Mouse (Mus musculus) mature B cell (primary cell): ENCODE results near the gene 6430548M08Rik.

Source experiments
- in situ Hi-C: fragments of 300-500 bp; cut with MboI; formaldehyde crosslinking; loops from 2 replicates; pipeline ENCODE4 v1.14.3; 2019

6430548M08Rik gene

GRCm38 (mm10) chr8:120143911-120144651, 30.1 kb downstream of the 6430548M08Rik start:
- in situ Hi-C loops, result no loop called here

- in situ Hi-C loops, result no loop called here
Observed at GRCm38 (mm10) chr8:120144652-120145301, 30.8 kb downstream of the 6430548M08Rik start.

DNA sequence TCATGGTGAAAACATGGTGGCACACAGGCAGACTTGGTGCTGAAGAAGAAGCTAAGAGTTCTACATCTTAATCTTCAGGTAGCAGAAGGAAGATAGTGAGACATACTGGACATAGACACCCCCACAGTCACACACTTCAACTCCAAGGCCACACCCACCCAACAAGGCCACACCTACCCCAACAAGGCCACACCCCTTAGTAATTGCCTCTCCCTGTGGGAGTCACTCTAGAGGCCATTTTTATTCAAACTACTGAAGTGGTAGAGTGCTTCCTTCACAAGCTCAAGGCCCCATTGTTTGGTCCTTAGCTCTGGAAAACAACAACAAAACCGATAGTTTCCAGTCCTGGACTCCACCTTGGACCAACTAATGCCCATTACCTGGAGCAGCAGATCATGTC, 32.1 kb downstream of the 6430548M08Rik start:
- in situ Hi-C loops, result no loop called here

DNA sequence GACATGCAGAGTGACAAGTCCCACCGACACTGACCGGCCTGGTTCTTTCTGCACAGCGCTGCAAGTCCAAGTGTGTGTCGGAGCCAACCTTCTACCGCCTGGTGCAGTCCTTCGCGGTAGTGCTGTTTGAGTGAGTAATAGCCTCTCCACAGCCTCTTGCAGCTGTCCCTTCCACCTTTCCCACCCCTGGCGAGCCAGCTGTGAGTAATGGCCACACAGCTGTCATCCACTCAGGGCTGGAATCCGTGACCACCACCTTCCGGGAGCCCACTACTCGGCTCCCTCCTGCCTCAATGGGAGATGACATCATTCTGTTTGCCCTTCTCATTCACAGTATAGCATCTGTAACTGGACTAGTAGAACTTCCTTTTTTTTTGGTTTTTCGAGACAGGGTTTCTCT, 36.1 kb downstream of the 6430548M08Rik start:
- in situ Hi-C loops, result no loop called here

DNA sequence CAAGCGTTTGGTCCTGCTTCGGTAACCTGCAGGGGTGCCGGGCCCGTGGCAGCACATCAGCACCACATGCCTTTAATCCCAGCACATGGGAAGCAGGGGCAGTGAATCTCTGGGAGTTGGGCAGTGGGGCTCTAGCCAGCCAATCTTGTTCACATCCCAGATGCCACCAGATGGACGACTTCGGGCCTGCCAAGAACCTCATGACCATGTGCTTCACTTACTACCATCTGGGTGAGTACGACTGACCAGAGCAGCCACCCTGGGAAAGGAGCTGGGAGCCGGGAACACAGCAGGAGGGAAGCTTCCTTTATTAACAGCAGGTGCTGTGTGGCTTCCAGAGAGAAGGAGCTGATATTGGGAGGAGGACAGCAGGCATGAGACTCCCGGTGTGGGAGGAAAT, 37.2 kb downstream of the 6430548M08Rik start:
- in situ Hi-C loops, result no loop called here

GRCm38 (mm10) chr8:120152636-120153035, 38.7 kb downstream of the 6430548M08Rik start:
- in situ Hi-C loops, result no loop called here

DNA sequence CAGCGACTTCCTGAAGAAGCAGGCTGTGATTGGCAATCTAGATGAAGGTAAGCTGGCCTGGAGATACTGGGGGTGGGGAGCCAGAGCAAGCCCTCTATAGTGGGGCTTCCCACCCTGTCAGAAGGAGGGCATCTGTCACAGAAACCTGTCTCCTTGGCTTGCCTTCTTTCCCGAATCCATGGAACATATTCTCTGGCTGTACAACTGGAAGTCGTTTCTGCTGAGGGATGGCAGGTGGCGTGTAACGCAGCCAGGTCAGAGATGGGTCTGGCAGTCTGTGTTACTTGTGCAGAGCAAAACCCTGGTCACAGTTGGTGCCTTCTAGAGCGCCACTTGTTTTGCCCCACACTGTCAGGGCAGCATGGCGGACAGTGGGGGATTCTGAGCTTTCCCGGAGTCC, 46.4 kb downstream of the 6430548M08Rik start:
- in situ Hi-C loops, result no loop called here

DNA sequence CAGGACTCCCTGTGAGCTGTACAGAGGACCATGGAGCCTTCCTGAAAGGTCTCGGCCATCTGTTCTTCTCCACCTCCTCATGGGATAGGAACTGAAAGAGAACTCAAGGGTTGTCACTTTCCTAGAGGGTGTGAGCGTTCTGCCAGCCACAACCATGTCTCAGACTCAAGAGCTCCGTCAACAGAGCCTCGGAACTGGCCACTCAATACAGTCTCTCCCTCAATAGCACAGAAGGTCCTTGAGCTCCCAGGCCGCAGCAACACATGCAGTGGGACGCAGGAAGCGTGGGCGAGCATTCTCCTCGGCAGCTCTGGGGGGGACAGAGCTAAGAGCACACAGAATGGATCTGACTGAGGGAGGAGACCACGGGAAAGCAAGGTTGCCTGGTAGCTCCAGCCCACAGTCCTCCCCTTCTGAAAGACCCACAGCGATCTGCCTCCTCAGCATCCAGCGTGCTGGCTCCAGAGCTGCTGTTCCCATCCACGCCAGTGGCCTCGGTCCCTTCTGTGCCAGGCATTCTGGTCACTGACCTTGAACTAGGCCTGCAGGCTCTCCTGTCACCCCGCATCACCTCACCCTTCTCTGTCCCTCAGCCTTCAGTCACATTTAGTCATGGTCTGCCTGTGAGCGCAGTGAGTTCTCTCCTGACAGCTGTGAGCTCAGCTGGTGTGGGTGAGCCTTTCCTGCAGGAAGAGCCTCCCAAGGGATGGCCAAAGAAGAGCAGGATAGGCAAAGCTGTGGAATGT, 47.9 kb downstream of the 6430548M08Rik start:
- in situ Hi-C loops, result no loop called here

GRCm38 (mm10) chr8:120162404-120162752, 48.4 kb downstream of the 6430548M08Rik start:
- in situ Hi-C loops, result no loop called here

GRCm38 (mm10) chr8:120163376-120163775, 49.4 kb downstream of the 6430548M08Rik start:
- in situ Hi-C loops, result no loop called here

- in situ Hi-C loops, result no loop called here
Observed at GRCm38 (mm10) chr8:120164026-120164425, 50.1 kb downstream of the 6430548M08Rik start.

DNA sequence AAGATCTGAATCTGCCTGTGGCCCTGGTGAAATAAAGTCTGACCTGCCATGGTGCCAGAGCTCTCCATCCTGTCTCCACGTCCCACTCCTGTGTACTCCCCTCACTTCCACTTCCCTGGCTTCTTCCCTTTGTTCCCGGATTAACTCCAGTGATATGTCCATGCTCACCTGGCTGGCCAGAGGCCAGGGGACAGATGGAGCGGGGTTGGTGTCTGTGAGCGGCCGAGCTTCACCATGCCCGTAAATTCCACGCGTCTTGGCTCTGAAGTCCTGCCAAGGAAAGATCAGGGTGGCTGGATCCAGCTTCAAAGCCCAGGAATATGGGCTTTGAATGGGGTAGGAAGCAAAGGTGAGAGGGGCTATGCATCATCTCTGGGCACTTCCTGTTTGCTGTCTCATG, 53.2 kb downstream of the 6430548M08Rik start:
- in situ Hi-C loops, result no loop called here

GRCm38 (mm10) chr8:120167821-120168220, 53.9 kb downstream of the 6430548M08Rik start:
- in situ Hi-C loops, result no loop called here

GRCm38 (mm10) chr8:120169119-120169518, 55.2 kb downstream of the 6430548M08Rik start:
- in situ Hi-C loops, result no loop called here

- in situ Hi-C loops, result no loop called here
Observed at GRCm38 (mm10) chr8:120173195-120173594, 59.2 kb downstream of the 6430548M08Rik start.

DNA sequence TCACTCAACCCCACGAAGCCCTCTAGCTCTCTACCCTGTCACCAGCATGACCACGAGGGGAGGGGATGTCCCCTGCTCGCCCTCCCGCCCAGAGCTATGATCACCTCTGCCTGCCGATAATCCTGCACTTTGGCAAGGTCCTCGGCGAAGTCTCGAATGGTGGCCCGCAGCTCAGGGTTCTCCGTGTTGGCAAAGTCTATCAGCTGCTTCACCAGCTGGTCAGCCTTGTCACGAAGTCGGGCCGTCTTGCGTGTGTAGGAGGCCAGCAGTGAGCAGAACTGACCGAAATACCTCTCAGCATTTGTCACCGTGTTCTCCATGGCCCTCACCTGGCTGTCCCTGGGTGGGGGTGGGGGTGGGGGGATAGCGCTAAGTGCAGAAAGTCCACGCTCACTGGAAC, 60.7 kb downstream of the 6430548M08Rik start:
- in situ Hi-C loops, result no loop called here

DNA sequence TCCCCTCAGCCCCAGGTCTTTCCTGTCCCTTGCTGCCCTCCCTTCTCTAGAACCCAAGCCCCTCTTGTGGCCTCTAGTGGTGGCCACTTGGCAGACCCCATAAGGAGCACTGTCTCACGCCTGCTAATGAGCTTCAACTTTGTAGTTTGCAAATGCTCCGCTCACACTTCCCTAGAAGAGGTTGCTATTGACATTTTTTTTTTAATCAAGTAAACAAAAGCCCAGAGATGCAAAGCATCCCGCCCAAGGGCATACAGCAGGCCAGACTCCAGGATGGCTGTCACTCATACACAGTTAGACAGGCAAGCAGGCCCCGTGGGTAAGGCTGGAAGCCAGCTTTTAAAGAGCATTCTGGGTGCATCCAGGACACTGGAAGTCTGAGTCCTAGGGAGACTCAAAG, 62.7 kb downstream of the 6430548M08Rik start:
- in situ Hi-C loops, result no loop called here

DNA sequence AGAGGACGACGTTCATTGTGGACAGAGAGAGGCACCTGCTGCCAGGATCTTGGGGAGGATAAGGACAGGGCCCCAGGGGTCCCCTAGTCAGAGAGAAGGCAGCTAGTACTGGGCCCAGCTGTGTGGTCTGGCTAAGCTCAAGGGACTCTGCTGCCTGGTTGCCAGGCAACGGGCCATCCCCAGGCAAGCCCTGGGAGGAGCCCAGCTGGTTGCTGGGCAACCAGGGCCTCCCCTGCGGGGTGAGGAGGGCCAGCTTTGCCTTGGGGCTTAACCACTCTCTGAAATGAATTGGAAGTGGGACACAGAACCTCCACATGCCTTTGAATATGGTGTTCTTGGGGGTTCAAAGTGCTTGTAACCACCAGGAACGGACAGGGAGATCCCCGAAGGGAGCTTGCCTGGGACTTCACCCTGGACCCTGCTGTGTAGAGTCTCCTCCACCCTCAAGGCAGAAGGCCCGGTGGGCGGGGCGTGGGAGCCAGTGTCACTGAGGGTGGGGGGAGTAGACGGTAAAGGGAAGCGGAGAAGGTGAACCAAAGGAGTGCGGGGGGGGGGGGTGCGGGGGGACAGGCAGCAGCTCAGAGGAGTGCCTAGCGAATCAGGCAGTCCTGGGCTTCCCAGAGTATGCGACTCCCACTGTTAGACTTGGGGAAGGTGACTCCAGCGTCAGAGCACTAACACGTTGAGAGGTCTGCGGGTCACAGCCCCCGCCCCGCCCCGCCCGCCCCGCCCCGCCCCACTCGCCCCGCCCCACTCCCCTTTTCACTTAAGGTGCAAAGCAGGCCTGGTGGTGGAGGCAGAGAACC, 63.6 kb downstream of the 6430548M08Rik start, which contains the start of gene Fam92b:
Gene Fam92b, minus strand, starts transcription at position 149 of the 806 bp plus-strand sequence.
- in situ Hi-C loops, result no loop called here

- in situ Hi-C loops, result no loop called here
Observed at GRCm38 (mm10) chr8:120178124-120178514, 64.2 kb downstream of the 6430548M08Rik start.

DNA sequence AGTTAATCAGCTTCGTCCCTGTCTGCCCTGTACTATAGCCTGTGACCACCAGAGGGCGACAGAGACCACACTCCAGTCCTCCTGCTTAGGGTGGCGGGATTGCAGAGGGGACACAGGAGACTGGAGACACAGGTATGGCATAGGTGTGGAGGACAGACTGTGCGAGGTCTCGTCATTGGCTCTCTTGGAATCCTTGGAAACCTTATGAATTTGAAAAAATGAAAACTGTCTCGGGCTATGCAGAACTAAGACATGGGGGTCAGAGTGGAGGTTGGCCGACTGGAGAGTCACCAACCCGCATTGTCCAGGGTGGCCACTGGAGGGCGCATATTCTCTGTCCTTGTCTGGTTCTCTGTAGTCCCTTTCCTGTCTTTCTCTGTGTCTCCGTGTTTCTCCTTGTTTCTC, 65.1 kb downstream of the 6430548M08Rik start:
- in situ Hi-C loops, result no loop called here

DNA sequence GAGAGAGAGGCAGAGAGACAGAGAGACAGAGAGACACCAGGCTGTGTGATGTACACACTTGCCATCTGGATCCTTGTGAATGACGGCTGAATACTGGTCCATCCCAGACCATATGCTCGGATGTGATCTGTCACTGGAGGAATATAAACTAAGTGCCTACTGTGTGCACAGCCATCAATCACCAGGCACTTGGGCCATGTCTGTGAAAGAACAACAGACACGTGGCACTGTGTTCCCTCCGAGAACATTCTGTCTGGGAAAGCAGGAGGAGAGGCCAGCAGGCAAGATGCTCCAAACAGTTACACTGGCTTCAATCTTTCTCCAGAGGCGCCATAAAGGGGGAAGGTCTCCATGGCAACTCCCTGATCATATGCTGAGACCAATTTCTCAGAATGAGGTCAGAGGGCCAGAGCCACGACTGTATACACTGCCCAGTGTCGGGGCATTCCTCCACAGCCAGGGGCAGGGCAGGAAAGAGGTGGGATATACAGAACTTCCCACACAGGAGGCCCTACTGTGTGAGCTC, 66.6 kb downstream of the 6430548M08Rik start:
- in situ Hi-C loops, result no loop called here

- in situ Hi-C loops, result no loop called here
Observed at GRCm38 (mm10) chr8:120181274-120181673, 67.3 kb downstream of the 6430548M08Rik start.
